Mouse (Mus musculus): Measurements from ENCODE around the gene Prom1. TPM values are rescaled to one million over a fixed set of nuclear protein-coding genes. Genes with fewer than 3 reads are reported as not detected.

Prom1 gene
- polyA plus RNA-seq, 1 experiment from 2014 or later, result 28.3 TPM

- Histone ChIP-seq H3K4me2 (ENCODE audit: low read length) (no peak overlapping the region), H3K27me3 (ENCODE audit: control insufficient read depth, insufficient read depth, low read depth, low read length) (no peaks in the 10 kb centered on the region), H3K36me3 (ENCODE audit: control insufficient read depth, insufficient read depth, low read length) (no peaks in the 10 kb centered on the region), H3K4me3 (ENCODE audit: low read depth, low read length) (no peak overlapping the region), H3K4me1 (ENCODE audit: control insufficient read depth, insufficient read depth, low read length) (no peaks in the 10 kb centered on the region), H3K9ac (ENCODE audit: low read depth, low read length) (no peak overlapping the region), H3K27ac (ENCODE audit: low read length) (no peak overlapping the region), H3K9me3 (replicated peaks; ENCODE audit: control insufficient read depth, low read length, poor library complexity, severe bottlenecking) (no peaks in the 10 kb centered on the region)
- ATAC-seq, result no peak
- WGBS, result 99% methylated on average over 3 of the region's 3 CpGs
Measured at GRCm38 (mm10) chr5:44058258-44058657, 43.6 kb downstream of the Prom1 start.

- Histone ChIP-seq H3K27ac (ENCODE audit: low read length) (no peak overlapping the region), H3K4me2 (ENCODE audit: low read length) (no peak overlapping the region), H3K9me3 (replicated peaks; ENCODE audit: control insufficient read depth, low read length, poor library complexity, severe bottlenecking) (no peaks in the 10 kb centered on the region), H3K4me1 (ENCODE audit: control insufficient read depth, insufficient read depth, low read length) (no peaks in the 10 kb centered on the region), H3K27me3 (ENCODE audit: control insufficient read depth, insufficient read depth, low read depth, low read length) (no peaks in the 10 kb centered on the region), H3K9ac (ENCODE audit: low read depth, low read length) (no peak overlapping the region), H3K36me3 (ENCODE audit: control insufficient read depth, insufficient read depth, low read length) (no peaks in the 10 kb centered on the region), H3K4me3 (ENCODE audit: low read depth, low read length) (no peak overlapping the region)
- ATAC-seq, result no peak
- 89% methylated on average over 8 of the region's 8 CpGs for WGBS
Measured at GRCm38 (mm10) chr5:44050213-44050612, 51.6 kb downstream of the Prom1 start.

- no peak overlapping the region for H3K27ac ChIP-seq (ENCODE audit: low read length)
- no peak overlapping the region for H3K4me2 ChIP-seq (ENCODE audit: low read length)
- H3K27me3 ChIP-seq (ENCODE audit: control insufficient read depth, insufficient read depth, low read depth, low read length), result no peaks in the 10 kb centered on the region
- H3K9ac ChIP-seq (ENCODE audit: low read depth, low read length), result no peak overlapping the region
- 81% methylated on average over 6 of the region's 6 CpGs for WGBS
- H3K36me3 ChIP-seq (ENCODE audit: control insufficient read depth, insufficient read depth, low read length), result no peaks in the 10 kb centered on the region
- no peaks in the 10 kb centered on the region for H3K9me3 ChIP-seq (replicated peaks; ENCODE audit: control insufficient read depth, low read length, poor library complexity, severe bottlenecking)
- no peak for ATAC-seq
- H3K4me3 ChIP-seq (ENCODE audit: low read depth, low read length), result no peak overlapping the region
- no peaks in the 10 kb centered on the region for H3K4me1 ChIP-seq (ENCODE audit: control insufficient read depth, insufficient read depth, low read length)
Measured at GRCm38 (mm10) chr5:44049395-44049976, 52.3 kb downstream of the Prom1 start.

- Histone ChIP-seq H3K27me3 (ENCODE audit: control insufficient read depth, insufficient read depth, low read depth, low read length) (no peaks in the 10 kb centered on the region), H3K4me3 (ENCODE audit: low read depth, low read length) (no peak overlapping the region), H3K9ac (ENCODE audit: low read depth, low read length) (no peak overlapping the region), H3K36me3 (ENCODE audit: control insufficient read depth, insufficient read depth, low read length) (no peaks in the 10 kb centered on the region), H3K9me3 (replicated peaks; ENCODE audit: control insufficient read depth, low read length, poor library complexity, severe bottlenecking) (no peaks in the 10 kb centered on the region), H3K27ac (ENCODE audit: low read length) (no peak overlapping the region), H3K4me1 (ENCODE audit: control insufficient read depth, insufficient read depth, low read length) (no peaks in the 10 kb centered on the region), H3K4me2 (ENCODE audit: low read length) (no peak overlapping the region)
- WGBS, result 49% methylated on average over 5 of the region's 5 CpGs
- 0 out of 2 replicates have a peak, but pooled peaks have one; percentile 39 for ATAC-seq
Measured at GRCm38 (mm10) chr5:44048568-44049363, 53.1 kb downstream of the Prom1 start.

GRCm38 (mm10) chr5:44041725-44042124, 60.1 kb downstream of the Prom1 start:
- no peak overlapping the region for H3K4me2 ChIP-seq (ENCODE audit: low read length)
- WGBS, result 73% methylated on average over 1 of the region's 1 CpGs
- no peaks in the 10 kb centered on the region for H3K36me3 ChIP-seq (ENCODE audit: control insufficient read depth, insufficient read depth, low read length)
- H3K9ac ChIP-seq (ENCODE audit: low read depth, low read length), result no peak overlapping the region
- H3K27ac ChIP-seq (ENCODE audit: low read length), result no peak overlapping the region
- H3K4me1 ChIP-seq (ENCODE audit: control insufficient read depth, insufficient read depth, low read length), result no peaks in the 10 kb centered on the region
- H3K4me3 ChIP-seq (ENCODE audit: low read depth, low read length), result no peak overlapping the region
- no peaks in the 10 kb centered on the region for H3K9me3 ChIP-seq (replicated peaks; ENCODE audit: control insufficient read depth, low read length, poor library complexity, severe bottlenecking)
- ATAC-seq, result no peak
- no peaks in the 10 kb centered on the region for H3K27me3 ChIP-seq (ENCODE audit: control insufficient read depth, insufficient read depth, low read depth, low read length)

- H3K9ac ChIP-seq (ENCODE audit: low read depth, low read length), result no peak overlapping the region
- H3K36me3 ChIP-seq (ENCODE audit: control insufficient read depth, insufficient read depth, low read length), result no peaks in the 10 kb centered on the region
- no peaks in the 10 kb centered on the region for H3K4me1 ChIP-seq (ENCODE audit: control insufficient read depth, insufficient read depth, low read length)
- no peaks in the 10 kb centered on the region for H3K27me3 ChIP-seq (ENCODE audit: control insufficient read depth, insufficient read depth, low read depth, low read length)
- no peak for ATAC-seq
- no peaks in the 10 kb centered on the region for H3K9me3 ChIP-seq (replicated peaks; ENCODE audit: control insufficient read depth, low read length, poor library complexity, severe bottlenecking)
- no peak overlapping the region for H3K27ac ChIP-seq (ENCODE audit: low read length)
- 79% methylated on average over 3 of the region's 3 CpGs for WGBS
- H3K4me2 ChIP-seq (ENCODE audit: low read length), result no peak overlapping the region
- no peak overlapping the region for H3K4me3 ChIP-seq (ENCODE audit: low read depth, low read length)
Measured at GRCm38 (mm10) chr5:44041056-44041455, 60.8 kb downstream of the Prom1 start.

GRCm38 (mm10) chr5:43998295-43998989, 103.4 kb downstream of the Prom1 start:
- Histone ChIP-seq H3K27ac (ENCODE audit: low read length) (no peak overlapping the region), H3K27me3 (ENCODE audit: control insufficient read depth, insufficient read depth, low read depth, low read length) (no peaks in the 10 kb centered on the region), H3K36me3 (ENCODE audit: control insufficient read depth, insufficient read depth, low read length) (peaks cover 4% of the 10 kb centered on the region; the same call in 1 of the 2 replicates), H3K4me3 (ENCODE audit: low read depth, low read length) (no peak overlapping the region), H3K4me2 (ENCODE audit: low read length) (no peak overlapping the region), H3K9me3 (replicated peaks; ENCODE audit: control insufficient read depth, low read length, poor library complexity, severe bottlenecking) (no peaks in the 10 kb centered on the region), H3K9ac (ENCODE audit: low read depth, low read length) (no peak overlapping the region), H3K4me1 (ENCODE audit: control insufficient read depth, insufficient read depth, low read length) (no peaks in the 10 kb centered on the region)
- no peak for ATAC-seq
- WGBS, result 94% methylated on average over 9 of the region's 9 CpGs

GRCm38 (mm10) chr5:43997626-43998025, 104.2 kb downstream of the Prom1 start:
- H3K27ac ChIP-seq (ENCODE audit: low read length), result no peak overlapping the region
- no peak for ATAC-seq
- no peaks in the 10 kb centered on the region for H3K27me3 ChIP-seq (ENCODE audit: control insufficient read depth, insufficient read depth, low read depth, low read length)
- peaks cover 4% of the 10 kb centered on the region; the same call in 1 of the 2 replicates for H3K36me3 ChIP-seq (ENCODE audit: control insufficient read depth, insufficient read depth, low read length)
- no peaks in the 10 kb centered on the region for H3K4me1 ChIP-seq (ENCODE audit: control insufficient read depth, insufficient read depth, low read length)
- no peak overlapping the region for H3K4me2 ChIP-seq (ENCODE audit: low read length)
- no peaks in the 10 kb centered on the region for H3K9me3 ChIP-seq (replicated peaks; ENCODE audit: control insufficient read depth, low read length, poor library complexity, severe bottlenecking)
- no peak overlapping the region for H3K4me3 ChIP-seq (ENCODE audit: low read depth, low read length)
- 94% methylated on average over 8 of the region's 8 CpGs for WGBS
- H3K9ac ChIP-seq (ENCODE audit: low read depth, low read length), result no peak overlapping the region

- H3K36me3 ChIP-seq (ENCODE audit: control insufficient read depth, insufficient read depth, low read length), result no peaks in the 10 kb centered on the region
- no peaks in the 10 kb centered on the region for H3K4me1 ChIP-seq (ENCODE audit: control insufficient read depth, insufficient read depth, low read length)
- H3K9ac ChIP-seq (ENCODE audit: low read depth, low read length), result no peak overlapping the region
- H3K4me2 ChIP-seq (ENCODE audit: low read length), result no peak overlapping the region
- H3K27me3 ChIP-seq (ENCODE audit: control insufficient read depth, insufficient read depth, low read depth, low read length), result no peaks in the 10 kb centered on the region
- no peak overlapping the region for H3K27ac ChIP-seq (ENCODE audit: low read length)
- whole genome bisulfite sequencing, result 92% methylated on average over 4 of the region's 4 CpGs
- H3K9me3 ChIP-seq (replicated peaks; ENCODE audit: control insufficient read depth, low read length, poor library complexity, severe bottlenecking), result no peaks in the 10 kb centered on the region
- no peak overlapping the region for H3K4me3 ChIP-seq (ENCODE audit: low read depth, low read length)
- no peak for ATAC-seq
Measured at GRCm38 (mm10) chr5:43996162-43996561, 105.7 kb downstream of the Prom1 start.

Measured in midbrain, embryonic 16.5 days (tissue).